Mouse (Mus musculus) spleen, adult 2 months (tissue): ENCODE results near the gene 1810062G17Rik.

Source experiments
- CTCF ChIP-seq: fragments of 200-500 bp; IDR thresholded peaks from 2 replicates; pipeline ENCODE4 v1.5.1; 2011; ENCODE audit warnings: mild to moderate bottlenecking, inconsistent platforms; ENCODE audit not compliant: insufficient read depth, insufficient read length, insufficient replicate concordance; ENCODE audit errors: extremely low read depth
- POLR2A ChIP-seq: fragments of 200-500 bp; IDR thresholded peaks from 2 replicates; pipeline ENCODE4 v1.6.1; 2011; ENCODE audit warnings: low read depth, low read length, inconsistent platforms

GRCm38 (mm10) chr3:36488899-36489589 is 13.3 kb downstream of the 1810062G17Rik start:
- TF ChIP-seq CTCF: no peak
- TF ChIP-seq POLR2A: no peak
